Mouse (Mus musculus): ENCODE data around the gene Bcl6.

DNA sequence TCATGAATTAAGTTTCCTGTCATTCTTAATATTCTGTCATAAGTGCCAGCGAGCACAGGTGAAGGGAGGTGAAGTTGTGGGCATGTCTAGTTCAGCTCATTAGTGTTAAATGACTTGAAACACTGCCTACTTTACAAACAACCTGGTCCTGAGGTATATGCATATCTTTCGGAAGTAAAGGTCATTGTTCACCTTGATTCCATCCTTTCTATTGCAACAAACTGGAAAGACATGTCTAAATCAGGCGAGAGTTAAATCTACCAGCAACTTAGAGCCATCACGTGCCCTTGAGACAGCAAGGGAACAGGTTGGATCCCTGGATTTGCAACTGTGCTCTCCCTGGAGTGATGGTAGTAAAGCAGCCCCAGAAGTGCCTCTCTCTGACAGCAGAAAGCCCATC lies 34.0 kb upstream of the Bcl6 start:
- TF ChIP-seq POLR2A (IDR thresholded peaks at IDR 0.05; ENCODE audit: insufficient read depth, low read length): no peak
- TF ChIP-seq CTCF (IDR thresholded peaks at IDR 0.05; ENCODE audit: low read depth, low read length): no peak
